In the genomic region with DNA sequence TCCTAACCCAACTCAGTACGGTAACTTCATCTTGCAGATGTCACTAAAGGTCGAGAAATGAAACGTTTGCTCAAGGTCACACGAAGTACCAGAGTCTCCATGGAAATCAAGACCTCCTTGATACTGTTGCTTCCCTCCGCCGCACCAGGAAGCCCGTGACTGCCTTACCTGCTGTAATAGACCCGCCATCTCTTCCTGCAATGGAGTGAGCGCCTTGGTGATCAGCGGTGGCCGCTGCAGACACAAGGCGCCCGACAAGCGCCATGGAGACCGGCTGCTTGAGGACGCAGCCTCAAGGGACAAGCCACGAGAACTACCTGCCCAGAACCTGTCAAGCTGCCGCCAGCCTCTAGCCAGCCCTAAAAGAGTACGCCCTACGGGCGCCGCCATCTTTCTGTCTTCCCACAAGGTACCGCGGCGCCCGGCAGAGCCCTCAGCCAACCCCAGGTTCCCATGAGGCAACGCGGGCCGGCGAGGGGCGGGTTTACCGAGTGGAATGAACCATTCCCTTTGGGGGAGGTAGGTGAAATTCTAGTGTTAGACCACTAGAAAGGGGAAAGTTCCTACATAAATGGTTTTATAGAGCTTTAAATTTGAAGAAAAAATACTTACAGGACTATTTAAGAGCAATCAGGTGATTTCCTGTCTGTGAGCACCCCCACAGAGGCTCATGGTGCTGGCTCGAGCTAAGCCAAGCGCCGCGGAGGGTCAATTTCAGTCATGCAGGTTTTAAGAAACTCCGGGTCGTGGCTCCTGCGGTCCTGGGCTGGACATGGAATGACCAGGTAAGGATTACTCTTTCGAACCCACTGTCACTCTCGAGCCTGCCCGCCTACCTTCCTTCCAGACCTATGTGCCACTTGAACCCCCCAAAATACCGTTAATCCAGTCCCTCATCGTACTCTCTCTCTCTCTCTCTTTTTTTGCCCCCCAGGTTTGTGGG, we compare ENCODE assay signal across 8 mouse cellular contexts. TPM values are rescaled to one million over a fixed set of nuclear protein-coding genes. Genes with fewer than 3 reads are reported as not detected.
DNase-seq lines count a peak whose midpoint lies in the region; ATAC-seq and TF ChIP-seq lines count a peak whose summit lies in the region.

A gene (plus strand): TSS at position 481 of the 943 bp plus-strand sequence.
A gene (minus strand): TSS at position 893 of the 943 bp plus-strand sequence.

- DNase-seq in A20 (ENCODE audit: low read depth, low spot score) (peak; percentile 92), liver (peak; percentile 92)
- DNase-seq in heart, embryonic 10.5 days (ENCODE audit: low spot score): peak; percentile 94
- peak; percentile 88 to 94 for DNase-seq in spleen, postnatal 4 days (ENCODE audit: low spot score in 2 of 2)

- H3K9me3 ChIP-seq in heart, embryonic 10.5 days: no peaks in the 10 kb centered on the region
- no peaks in the 10 kb centered on the region for H3K9me3 ChIP-seq in kidney, embryonic 15.5 days (replicated peaks)

- H3K27ac ChIP-seq in bone marrow macrophage, adult 2 months (ENCODE audit: insufficient read depth, low read depth, low read length): no peak within 1 kb of the TSS
- peak within 1 kb of the TSS; percentile 36; the same call in 1 of the 2 replicates for H3K27ac ChIP-seq in embryonic fibroblast, embryonic 13.5 days (ENCODE audit: insufficient read depth, low read length)
- peak within 1 kb of the TSS; percentile 93 for H3K27ac ChIP-seq in heart, embryonic 10.5 days
- peak within 1 kb of the TSS; percentile 70 for H3K27ac ChIP-seq in kidney, embryonic 15.5 days

- peaks cover 41% of the 10 kb centered on the region for H3K36me3 ChIP-seq in heart, embryonic 10.5 days
- H3K36me3 ChIP-seq in kidney, embryonic 15.5 days: peaks cover 56% of the 10 kb centered on the region

- peak within 1 kb of the TSS; percentile 63 for H3K4me3 ChIP-seq in bone marrow macrophage, adult 2 months (ENCODE audit: insufficient read depth, low read length)
- H3K4me3 ChIP-seq in embryonic fibroblast, embryonic 13.5 days (ENCODE audit: insufficient read depth, low read length): peak within 1 kb of the TSS; percentile 99
- H3K4me3 ChIP-seq in heart, embryonic 10.5 days: peak within 1 kb of the TSS; percentile 99
- H3K4me3 ChIP-seq in kidney, embryonic 15.5 days (replicated peaks): peak within 1 kb of the TSS; percentile 91

- peak within 1 kb of the TSS; percentile 76 for H3K9ac ChIP-seq in kidney, embryonic 15.5 days

- under 1% methylated on average over 44 of the region's 44 CpGs for WGBS in heart, embryonic 10.5 days
- under 1% methylated on average over 44 of the region's 44 CpGs for whole genome bisulfite sequencing in kidney, embryonic 15.5 days

- ATAC-seq in kidney, embryonic 15.5 days (replicated peaks; ENCODE audit: low FRiP score): peak; percentile 98
- peak; percentile 98 for ATAC-seq in monocyte, adult 5-6 weeks (replicated peaks; ENCODE audit: insufficient number of reproducible peaks, low FRiP score, low TSS enrichment, poor library complexity, severe bottlenecking)

- no peak for TF ChIP-seq CTCF in bone marrow macrophage, adult 2 months (IDR thresholded peaks at IDR 0.05; ENCODE audit: low read depth, low read length)
- TF ChIP-seq CTCF in embryonic fibroblast, embryonic 13.5 days (IDR thresholded peaks at IDR 0.05; ENCODE audit: borderline replicate concordance, insufficient read depth, low read length): no peak

- H3K4me2 ChIP-seq in kidney, embryonic 15.5 days: peak within 1 kb of the TSS; percentile 79

- H3K4me1 ChIP-seq in bone marrow macrophage, adult 2 months (ENCODE audit: control insufficient read depth, insufficient read depth, low read length): peaks cover 5% of the 10 kb centered on the region
- H3K4me1 ChIP-seq in embryonic fibroblast, embryonic 13.5 days (ENCODE audit: control insufficient read depth, insufficient read depth, low read length): no peaks in the 10 kb centered on the region
- peaks cover 15% of the 10 kb centered on the region for H3K4me1 ChIP-seq in heart, embryonic 10.5 days
- H3K4me1 ChIP-seq in kidney, embryonic 15.5 days: peaks cover 23% of the 10 kb centered on the region

- no peak for TF ChIP-seq POLR2A in bone marrow macrophage, adult 2 months (IDR thresholded peaks at IDR 0.05; ENCODE audit: borderline replicate concordance, low read depth, low read length)
- TF ChIP-seq POLR2A in embryonic fibroblast, embryonic 13.5 days (IDR thresholded peaks at IDR 0.05; ENCODE audit: low read depth, low read length): peak; percentile 82

- no peaks in the 10 kb centered on the region for H3K27me3 ChIP-seq in heart, embryonic 10.5 days (ENCODE audit: insufficient read depth, poor library complexity, severe bottlenecking)
- no peaks in the 10 kb centered on the region for H3K27me3 ChIP-seq in kidney, embryonic 15.5 days

RNA-seq across cellular contexts. Expression of the first gene that starts in this region (rescaled TPM):
- polyA plus RNA-seq in bone marrow macrophage, adult 2 months (2012; ENCODE audit: insufficient read depth, insufficient read length, missing spikeins): 19.4 and 21.5 TPM in 2 replicates
- 25.0 and 32.2 TPM in 2 replicates for polyA plus RNA-seq in embryonic fibroblast, embryonic 13.5 days (2011; ENCODE audit: insufficient read length, low read depth, missing spikeins)
- polyA plus RNA-seq in heart, embryonic 10.5 days (2016; fragmentation: Nextera tagmentation; extraction: Ambion mirVana): 67.2 and 78.9 TPM in 2 replicates
- 73.8 and 80.9 TPM in 2 replicates for polyA plus RNA-seq in kidney, embryonic 15.5 days (2015; fragmentation: Nextera tagmentation; extraction: Ambion mirVana)
- total RNA-seq in monocyte, adult 5-6 weeks (2017): 11.3 to 20.0 TPM (median 15.8 TPM) in 3 replicates

RNA-seq across cellular contexts. Expression of the second gene that starts in this region (rescaled TPM):
- polyA plus RNA-seq in bone marrow macrophage, adult 2 months (2012; ENCODE audit: insufficient read depth, insufficient read length, missing spikeins): 16.0 and 17.0 TPM in 2 replicates
- 17.2 and 19.3 TPM in 2 replicates for polyA plus RNA-seq in embryonic fibroblast, embryonic 13.5 days (2011; ENCODE audit: insufficient read length, low read depth, missing spikeins)
- polyA plus RNA-seq in heart, embryonic 10.5 days (2016; fragmentation: Nextera tagmentation; extraction: Ambion mirVana): 80.4 and 82.8 TPM in 2 replicates
- polyA plus RNA-seq in kidney, embryonic 15.5 days (2015; fragmentation: Nextera tagmentation; extraction: Ambion mirVana): 64.9 and 67.7 TPM in 2 replicates
- total RNA-seq in monocyte, adult 5-6 weeks (2017): 29.4 to 32.5 TPM (median 29.8 TPM) in 3 replicates
